Mouse (Mus musculus): ENCODE results near the gene Gm47996. TPM values are rescaled to one million over a fixed set of nuclear protein-coding genes. Genes with fewer than 3 reads are reported as not detected.
A peak's percentile ranks its signal among the peaks of the same experiment; 100 is the strongest.

Gm47996 gene
- total RNA-seq, 2 experiments from 2014 or later = not detected

- DNase-seq (ENCODE audit: low spot score in 2 of 2) = no peak
- intact Hi-C loops (cut with DNase I) = no loop called here
Observed at GRCm38 (mm10) chr1:151237780-151238179, 27.8 kb downstream of the Gm47996 start.

GRCm38 (mm10) chr1:151243332-151243731 lies 33.4 kb downstream of the Gm47996 start:
- DNase-seq (ENCODE audit: low spot score in 2 of 2) = no peak
- intact Hi-C loops (cut with DNase I) = no loop called here

- intact Hi-C loops (cut with DNase I) = no loop called here
- DNase-seq (ENCODE audit: low spot score in 2 of 2) = no peak
Observed at GRCm38 (mm10) chr1:151244013-151244412, 34.1 kb downstream of the Gm47996 start.

GRCm38 (mm10) chr1:151244761-151245160 lies 34.8 kb downstream of the Gm47996 start:
- intact Hi-C loops (cut with DNase I) = no loop called here
- DNase-seq (ENCODE audit: low spot score in 2 of 2) = no peak

GRCm38 (mm10) chr1:151245165-151245564 lies 35.2 kb downstream of the Gm47996 start:
- intact Hi-C loops (cut with DNase I) = no loop called here
- no peak for DNase-seq (ENCODE audit: low spot score in 2 of 2)

- DNase-seq (ENCODE audit: low spot score in 2 of 2) = no peak
- intact Hi-C loops (cut with DNase I) = no loop called here
Observed at GRCm38 (mm10) chr1:151245846-151246245, 35.9 kb downstream of the Gm47996 start.

GRCm38 (mm10) chr1:151250109-151250508 lies 40.2 kb downstream of the Gm47996 start:
- DNase-seq (ENCODE audit: low spot score in 2 of 2) = no peak
- intact Hi-C loops (cut with DNase I) = loop anchor here (2.0 kb wide), 1 partner anchor 95 kb away; the partner anchor contains the start of gene Ivns1abp

- peak; percentile 67 to 68 for DNase-seq (ENCODE audit: low spot score in 2 of 2)
- intact Hi-C loops (cut with DNase I) = loop anchor here (2.0 kb wide), 1 partner anchor 94 kb away; the partner anchor contains the start of gene Ivns1abp
Observed at GRCm38 (mm10) chr1:151250529-151251193, 40.7 kb downstream of the Gm47996 start.

GRCm38 (mm10) chr1:151251194-151252010 lies 41.5 kb downstream of the Gm47996 start:
- intact Hi-C loops (cut with DNase I) = loop anchor here (2.0 kb wide), 1 partner anchor 93 kb away; the partner anchor contains the start of gene Ivns1abp
- DNase-seq (ENCODE audit: low spot score in 2 of 2) = no peak

- DNase-seq (ENCODE audit: low spot score in 2 of 2) = no peak
- intact Hi-C loops (cut with DNase I) = no loop called here
Observed at GRCm38 (mm10) chr1:151255422-151255821, 45.5 kb downstream of the Gm47996 start.

- DNase-seq (ENCODE audit: low spot score in 2 of 2) = no peak
- intact Hi-C loops (cut with DNase I) = no loop called here
Observed at GRCm38 (mm10) chr1:151258090-151258954, 48.4 kb downstream of the Gm47996 start.

- intact Hi-C loops (cut with DNase I) = no loop called here
- no peak for DNase-seq (ENCODE audit: low spot score in 2 of 2)
Observed at GRCm38 (mm10) chr1:151259061-151259460, 49.1 kb downstream of the Gm47996 start.

Other genes with a start within 250 kb of the Gm47996 start
- gene Hmcn1, start 216.7 kb upstream of the Gm47996 start, total RNA-seq (2021) = 1 to 10 TPM; 1.9 to 2.2 TPM
- not detected for gene Gm47985, start 27.6 kb upstream of the Gm47996 start, total RNA-seq (2021)
- not detected for gene Gm8947, start 17.8 kb upstream of the Gm47996 start, total RNA-seq (2021)
- gene Gm47995, start 11.7 kb upstream of the Gm47996 start, total RNA-seq (2021) = not detected
- not detected for gene 3110040M04Rik, start 6.0 kb upstream of the Gm47996 start, total RNA-seq (2021)
- 100 to 1,000 TPM; 123 to 135 TPM for gene Ivns1abp, start 134.3 kb downstream of the Gm47996 start, total RNA-seq (2021)
- 10 to 100 TPM; 10.5 to 15.2 TPM for gene Swt1, start 218.3 kb downstream of the Gm47996 start, total RNA-seq (2021)
- 10 to 100 TPM; 24.1 to 33.0 TPM for gene Trmt1l, start 218.4 kb downstream of the Gm47996 start, total RNA-seq (2021)

All from left cerebral cortex, postnatal 36 days (tissue).